Mouse (Mus musculus) embryonic fibroblast, embryonic 13.5 days (primary cell): Measurements from ENCODE around the gene Rdh16f2. TPM values are rescaled to one million over a fixed set of nuclear protein-coding genes. Genes with fewer than 3 reads are reported as not detected.
"Not testable (repeated sequence)": the region's sequence is repeated elsewhere in the genome, so short reads cannot be mapped to it uniquely, and the experiment has no call there.

ENCODE experiments used
- H3K27ac ChIP-seq: 2 replicates; pipeline ENCODE4 v1.5.1; 2012; ENCODE audit warnings: low read length, control low read depth, inconsistent platforms; ENCODE audit not compliant: insufficient read depth
- H3K4me1 ChIP-seq: 2 replicates; pipeline ENCODE4 v1.6.1; 2011; ENCODE audit warnings: low read length; ENCODE audit not compliant: control insufficient read depth, insufficient read depth
- H3K4me3 ChIP-seq: 2 replicates; pipeline ENCODE4 v1.5.1; 2011; ENCODE audit warnings: mild to moderate bottlenecking, control low read depth, low read length; ENCODE audit not compliant: insufficient read depth
- CTCF ChIP-seq: IDR thresholded peaks from 2 replicates; pipeline ENCODE4 v1.5.1; 2011; ENCODE audit warnings: mild to moderate bottlenecking, control low read depth, low read length, moderate library complexity, borderline replicate concordance; ENCODE audit not compliant: insufficient read depth
- POLR2A ChIP-seq: IDR thresholded peaks from 2 replicates; pipeline ENCODE4 v1.6.1; 2011; ENCODE audit warnings: low read depth, mild to moderate bottlenecking, control low read depth, low read length, moderate library complexity
- polyA plus RNA-seq: library from polyadenylated mRNA; stranded (reverse); fragments of >200 nt; gene quantifications from 2 replicates; pipeline ENCODE4 v1.2.4, GENCODE M21; 2011; ENCODE audit warnings: low read depth; ENCODE audit not compliant: missing spikeins, insufficient read length

Rdh16f2 gene
- polyA plus RNA-seq, 1 experiment = not detected

DNA sequence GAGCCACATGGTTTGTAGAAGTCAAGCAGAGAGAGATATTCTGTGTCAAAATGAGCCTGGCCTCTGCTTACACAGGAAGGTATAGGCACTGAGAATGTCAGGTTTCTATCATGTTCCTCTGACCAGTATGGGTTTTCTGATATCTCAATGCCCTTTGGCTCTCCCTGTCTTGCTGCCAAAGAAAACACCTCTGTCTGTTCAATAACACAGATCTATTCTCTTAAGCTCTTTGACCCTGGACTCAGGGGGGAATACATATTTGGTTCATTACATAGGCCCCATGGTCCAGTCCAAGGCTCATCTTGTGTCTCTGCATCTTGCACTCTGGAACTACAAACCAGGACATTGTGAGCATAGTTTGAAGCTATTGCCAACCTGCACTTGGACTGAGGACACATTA lies 22.3 kb downstream of the Rdh16f2 start, which contains the start of gene Rdh7:
Gene Rdh7, minus strand, starts transcription at position 213 of the 400 bp plus-strand sequence.
- Histone ChIP-seq H3K4me3 (no peak within 1 kb of the TSS), H3K4me1 (no peaks in the 10 kb centered on the region), H3K27ac (no peak within 1 kb of the TSS)
- TF ChIP-seq POLR2A (no peak), CTCF (no peak)

DNA sequence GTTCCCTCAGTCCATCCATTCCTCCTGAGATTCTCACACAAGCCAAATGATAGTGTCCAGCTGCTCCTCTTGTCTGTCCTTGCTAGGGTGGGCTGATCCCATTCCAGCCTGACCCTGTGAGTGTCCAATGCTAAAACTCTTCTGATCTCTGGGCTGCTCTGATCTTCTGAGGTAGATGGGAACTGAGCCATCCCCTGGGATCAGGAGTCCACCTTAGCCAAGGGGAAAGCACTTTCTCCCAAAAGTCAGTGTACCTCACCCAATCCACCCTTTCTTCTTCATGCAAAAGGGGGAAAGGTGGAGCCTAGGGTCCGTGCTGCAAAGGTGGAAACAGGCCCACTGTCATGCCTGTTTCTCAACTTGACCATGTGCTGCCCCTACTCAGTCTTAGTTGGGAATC lies 25.2 kb downstream of the Rdh16f2 start:
- Histone ChIP-seq H3K27ac (no peak overlapping the region), H3K4me3 (no peak overlapping the region), H3K4me1 (no peaks in the 10 kb centered on the region)
- no peak for TF ChIP-seq POLR2A
- TF ChIP-seq CTCF = no peak

DNA sequence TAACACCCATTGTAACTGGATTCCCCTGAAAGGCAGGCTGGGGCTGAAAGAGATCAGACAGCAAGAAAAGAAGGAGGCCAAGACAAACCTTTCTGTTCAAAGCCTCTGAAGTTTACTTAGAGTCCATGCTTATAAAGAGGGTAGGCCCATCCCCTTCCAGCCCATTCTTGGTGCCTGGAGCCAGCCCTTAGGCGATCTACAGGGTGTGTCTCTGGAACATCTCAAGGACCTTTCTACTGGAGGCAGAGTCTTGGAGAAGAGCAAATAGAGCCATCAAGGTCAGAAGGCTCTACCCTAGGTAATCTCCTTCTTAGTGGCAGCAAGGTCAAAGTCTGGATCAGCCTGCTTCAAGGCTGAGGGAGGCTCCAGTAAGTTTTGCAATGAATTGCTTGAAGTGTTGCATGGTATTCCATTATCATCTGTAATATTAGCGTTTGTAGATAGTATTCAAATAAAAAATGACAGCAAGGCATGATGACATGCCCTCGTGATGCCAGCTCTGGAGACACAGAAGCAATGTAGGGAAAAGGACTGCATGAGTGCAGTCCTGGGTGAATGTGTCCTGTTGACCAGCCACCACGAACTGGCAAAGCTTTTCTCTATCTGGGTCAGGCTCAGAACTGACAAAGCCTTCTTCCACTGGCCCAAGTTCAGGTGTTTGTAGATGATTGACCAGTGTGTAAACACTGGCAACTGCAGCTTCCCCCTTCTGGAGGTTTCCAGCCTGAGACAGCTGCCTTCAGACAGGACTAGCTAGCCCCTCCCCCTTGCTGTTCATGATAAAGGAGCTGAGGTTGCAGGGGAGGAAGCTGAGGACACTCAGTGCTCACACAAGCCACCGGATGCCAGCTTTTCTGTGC lies 27.1 kb downstream of the Rdh16f2 start:
- not testable (repeated sequence) for H3K27ac ChIP-seq, H3K4me3 ChIP-seq

DNA sequence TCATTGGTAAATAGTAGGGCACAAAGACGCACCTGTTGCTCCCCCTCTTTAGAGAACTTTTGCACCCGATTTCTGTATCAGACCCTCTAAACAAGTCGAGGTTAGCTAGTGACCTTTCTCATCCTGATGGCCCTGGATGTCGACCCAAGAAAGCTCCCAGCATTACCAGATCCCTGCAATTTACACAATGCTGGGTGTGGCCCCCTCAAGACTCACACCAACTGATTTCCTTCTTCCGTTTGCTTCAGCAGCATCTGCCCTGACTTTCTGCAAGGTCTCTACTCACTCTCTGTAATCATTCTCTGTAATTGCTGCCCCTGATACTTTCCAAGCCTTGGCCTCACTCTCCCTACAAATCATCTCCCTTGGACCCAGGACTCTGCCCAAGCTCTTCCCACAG lies 30.4 kb downstream of the Rdh16f2 start:
- no peak overlapping the region for H3K27ac ChIP-seq
- TF ChIP-seq POLR2A = no peak
- TF ChIP-seq CTCF = no peak
- no peak overlapping the region for H3K4me3 ChIP-seq
- no peaks in the 10 kb centered on the region for H3K4me1 ChIP-seq

More for the DNA sequence above, 27.1 kb downstream of the Rdh16f2 start:
- not testable (repeated sequence) for H3K4me1 ChIP-seq

DNA sequence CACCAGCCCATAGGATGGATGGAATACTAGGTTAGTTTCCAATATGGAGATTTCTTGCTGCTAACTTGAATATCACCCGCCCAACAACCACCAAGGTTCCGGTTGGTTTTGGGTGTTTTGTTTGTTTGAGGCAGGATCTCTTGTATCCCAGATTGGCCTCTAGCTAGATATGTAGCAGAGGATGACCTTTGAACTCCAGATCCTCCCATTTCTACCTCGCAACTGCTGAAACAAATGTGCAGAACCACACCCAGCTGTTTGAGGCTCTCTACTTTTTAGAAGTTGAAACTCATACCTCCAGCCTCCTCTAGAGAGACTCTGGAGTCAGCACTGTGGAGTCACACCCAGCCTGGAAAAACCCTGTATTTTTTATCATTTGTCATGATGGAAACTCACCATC lies 31.2 kb downstream of the Rdh16f2 start:
- no peaks in the 10 kb centered on the region for H3K4me1 ChIP-seq
- H3K27ac ChIP-seq = no peak overlapping the region
- TF ChIP-seq CTCF (no peak), POLR2A (no peak)
- H3K4me3 ChIP-seq = no peak overlapping the region

DNA sequence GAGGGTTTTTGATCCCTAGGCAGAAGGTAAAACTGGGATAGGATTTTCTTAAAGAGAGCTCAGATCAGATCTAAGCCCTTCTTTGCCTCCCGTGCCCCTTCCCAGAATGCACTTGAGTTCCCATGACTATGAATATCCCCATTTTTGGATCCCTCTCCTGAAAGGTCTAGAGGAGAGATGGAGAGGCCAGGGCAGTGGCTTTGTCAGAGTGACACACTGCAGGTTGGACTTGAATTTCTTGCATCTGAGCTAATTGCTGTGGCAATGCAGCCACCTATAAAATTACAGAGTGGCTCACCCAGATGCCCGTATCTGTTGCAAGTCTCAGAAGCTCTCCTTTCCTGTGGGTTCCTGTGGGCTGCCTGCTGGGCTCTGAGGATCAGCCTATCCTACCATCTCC lies 31.9 kb downstream of the Rdh16f2 start, which contains the start of gene Sdr9c7:
Gene Sdr9c7, plus strand, starts transcription at position 301 of the 400 bp plus-strand sequence.
- H3K27ac ChIP-seq = no peak within 1 kb of the TSS
- H3K4me1 ChIP-seq = no peaks in the 10 kb centered on the region
- TF ChIP-seq CTCF (no peak), POLR2A (no peak)
- H3K4me3 ChIP-seq = no peak within 1 kb of the TSS

DNA sequence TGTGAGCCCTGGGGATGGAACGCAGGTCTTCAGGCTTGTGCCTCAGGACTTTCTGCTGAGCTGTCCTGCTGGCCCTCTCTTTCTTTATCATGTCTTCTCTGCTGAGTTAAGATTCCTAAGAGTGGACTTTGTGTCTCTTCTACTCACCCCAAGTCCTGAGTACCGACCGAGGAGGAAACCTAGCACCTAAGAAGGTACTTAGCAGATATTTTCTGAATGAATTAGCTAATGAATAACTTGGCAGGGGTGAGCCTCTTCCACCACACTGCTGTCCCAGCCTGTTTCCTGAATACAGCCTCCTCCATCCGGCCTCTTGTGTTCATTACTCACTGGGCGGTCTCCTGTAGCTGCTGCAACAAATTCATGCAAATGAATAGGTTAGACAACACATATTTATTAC lies 33.5 kb downstream of the Rdh16f2 start:
- Histone ChIP-seq H3K27ac (no peak overlapping the region), H3K4me1 (no peaks in the 10 kb centered on the region), H3K4me3 (no peak overlapping the region)
- TF ChIP-seq CTCF (no peak), POLR2A (no peak)

DNA sequence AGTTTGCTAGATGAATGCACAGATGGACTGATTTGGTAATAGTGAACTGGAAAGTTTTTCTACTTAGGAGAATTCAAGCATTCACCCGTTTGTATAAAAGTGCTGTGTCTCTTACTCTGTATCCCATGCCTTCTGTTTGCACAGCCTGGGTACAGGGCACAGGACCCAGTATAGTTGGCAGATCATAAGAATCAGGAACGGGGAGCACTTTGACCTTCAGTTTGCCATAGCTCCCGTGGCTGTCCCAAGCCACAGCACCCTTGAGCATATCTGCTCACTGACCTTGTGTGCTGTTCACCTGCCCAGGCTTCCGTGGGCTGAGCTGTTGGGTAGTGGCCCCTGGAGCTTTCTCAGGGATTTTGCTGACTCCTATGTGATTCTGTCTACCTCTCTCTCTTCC lies 35.5 kb downstream of the Rdh16f2 start:
- no peak for TF ChIP-seq POLR2A
- TF ChIP-seq CTCF = no peak
- Histone ChIP-seq H3K27ac (no peak overlapping the region), H3K4me3 (no peak overlapping the region), H3K4me1 (no peaks in the 10 kb centered on the region)

DNA sequence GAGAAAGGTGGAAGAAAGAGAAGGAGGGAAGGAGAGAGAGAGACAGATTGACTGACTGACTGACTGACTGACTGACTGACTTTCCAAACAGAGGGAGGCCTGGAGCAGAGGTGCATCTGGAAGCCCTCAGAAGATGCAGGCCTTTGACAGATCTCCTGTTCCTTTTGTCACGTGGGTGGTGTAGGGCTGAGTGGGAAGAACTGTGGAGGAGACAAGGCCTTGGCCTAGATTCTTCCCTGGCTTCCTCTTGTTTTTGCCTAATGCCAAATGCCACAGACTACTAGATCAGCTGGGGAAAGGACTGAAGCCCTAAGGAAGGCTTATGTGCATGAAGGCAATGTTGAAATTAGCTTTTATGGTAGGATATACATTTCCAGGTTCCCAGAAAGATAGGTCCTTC lies 36.8 kb downstream of the Rdh16f2 start:
- Histone ChIP-seq H3K4me3 (no peak overlapping the region), H3K27ac (no peak overlapping the region), H3K4me1 (no peaks in the 10 kb centered on the region)
- TF ChIP-seq CTCF (no peak), POLR2A (no peak)

DNA sequence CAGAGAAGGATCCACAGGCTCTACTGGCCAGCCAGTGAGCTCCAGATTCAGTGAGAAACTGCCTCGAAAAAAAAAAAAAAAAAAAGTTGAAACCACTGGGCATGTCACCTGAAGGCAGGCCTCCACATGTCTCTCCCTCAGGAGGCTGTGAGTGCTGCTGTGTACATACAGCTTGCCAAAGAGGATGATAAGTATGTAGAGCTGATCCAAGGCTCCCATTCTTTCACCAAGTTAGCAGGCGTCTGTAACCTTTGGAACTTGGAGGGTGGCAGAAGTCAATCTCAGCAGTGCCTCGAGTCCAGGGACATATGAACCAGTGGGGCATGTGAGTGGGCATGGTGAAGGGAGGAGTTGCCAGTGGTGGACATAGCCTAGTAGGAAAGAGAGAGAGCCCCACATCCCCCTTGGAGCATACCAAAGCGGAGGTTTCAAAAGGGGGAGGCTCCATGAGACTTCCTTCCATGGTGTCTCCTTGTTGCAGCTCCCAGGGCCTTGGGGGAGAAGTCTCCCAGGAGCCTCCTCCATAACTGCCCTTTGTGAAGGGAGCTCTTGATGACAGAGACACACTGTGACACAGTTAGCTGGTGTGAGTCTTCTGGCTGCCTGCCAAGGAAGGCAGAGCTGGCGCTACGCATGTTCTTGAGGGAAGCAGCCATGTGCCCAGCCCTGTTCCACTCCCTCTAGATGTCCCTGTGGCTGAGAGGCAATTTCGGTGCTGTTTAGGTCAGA lies 38.6 kb downstream of the Rdh16f2 start:
- no peaks in the 10 kb centered on the region for H3K4me1 ChIP-seq
- no peak overlapping the region for H3K27ac ChIP-seq

More for the DNA sequence above, 38.6 kb downstream of the Rdh16f2 start:
- no peak overlapping the region for H3K4me3 ChIP-seq
- no peak for TF ChIP-seq CTCF
- no peak for TF ChIP-seq POLR2A
